Mouse (Mus musculus) ES-E14 (cell line): ENCODE measurements around the gene Camk1. TPM values are rescaled to one million over a fixed set of nuclear protein-coding genes. Genes with fewer than 3 reads are reported as not detected.
A peak's percentile ranks its signal among the peaks of the same experiment; 100 is the strongest.

Experiments
- DNase-seq: peaks from one replicate; pipeline ENCODE4 v3.0.0-alpha.2; 2013; ENCODE audit warnings: low read depth, low spot score
- H3K27ac ChIP-seq: 2 replicates; pipeline ENCODE4 v1.5.1; 2012; ENCODE audit warnings: low read depth, mild to moderate bottlenecking, low read length, moderate library complexity, mixed read lengths; ENCODE audit not compliant: poor library complexity, insufficient read depth, severe bottlenecking
- H3K36me3 ChIP-seq: 2 replicates; pipeline ENCODE4 v1.6.1; 2012; ENCODE audit warnings: mild to moderate bottlenecking, low read length, moderate library complexity, mixed read lengths; ENCODE audit not compliant: control insufficient read depth, poor library complexity, insufficient read depth, severe bottlenecking
- H3K4me1 ChIP-seq, 2 experiments: fragments of 150-350 bp in 1 of 2; sonication (generic) in 1 of 2; 2 replicates each; pipeline ENCODE4 v1.6.1; 2012; ENCODE audit warnings: low read length in 2 of 2, mild to moderate bottlenecking in 1 of 2, mixed read lengths in 1 of 2; ENCODE audit not compliant: control insufficient read depth in 2 of 2, insufficient read depth in 2 of 2, poor library complexity in 1 of 2
- H3K4me3 ChIP-seq, 2 experiments: fragments of 150-350 bp in 1 of 2; sonication (generic) in 1 of 2; 2 replicates each; pipeline ENCODE4 v1.5.1; 2012; ENCODE audit warnings: low read length in 2 of 2, low read depth in 1 of 2, mild to moderate bottlenecking in 1 of 2, mixed read lengths in 1 of 2; ENCODE audit not compliant: insufficient read depth in 1 of 2, poor library complexity in 1 of 2, severe bottlenecking in 1 of 2
- H3K9ac ChIP-seq: 2 replicates; pipeline ENCODE4 v1.6.1; 2012; ENCODE audit warnings: low read depth, mild to moderate bottlenecking, low read length, mixed read lengths; ENCODE audit not compliant: poor library complexity, insufficient read depth, severe bottlenecking
- H3K9me3 ChIP-seq: fragments of 150-350 bp; sonication (generic); 2 replicates; pipeline ENCODE4 v1.6.1; 2012; ENCODE audit warnings: low read depth, mild to moderate bottlenecking, low read length; ENCODE audit not compliant: control insufficient read depth, insufficient read depth
- CHD2 ChIP-seq: IDR thresholded peaks from 2 replicates; pipeline ENCODE4 v1.6.1; 2014; ENCODE audit warnings: mild to moderate bottlenecking, low read depth, low read length, inconsistent platforms
- HCFC1 ChIP-seq: IDR thresholded peaks from 2 replicates; pipeline ENCODE4 v1.6.1; 2012; ENCODE audit warnings: low read length, inconsistent platforms, borderline replicate concordance; ENCODE audit not compliant: insufficient read depth
- MAFK ChIP-seq: IDR thresholded peaks from 2 replicates; pipeline ENCODE4 v1.6.1; 2014; ENCODE audit warnings: mild to moderate bottlenecking, low read depth, low read length, inconsistent platforms; ENCODE audit not compliant: insufficient read depth
- ZC3H11A ChIP-seq: IDR thresholded peaks from 2 replicates; pipeline ENCODE4 v1.6.1; 2012; ENCODE audit warnings: low read depth, mild to moderate bottlenecking, inconsistent platforms, low read length, borderline replicate concordance
- ZNF384 ChIP-seq: IDR thresholded peaks from 2 replicates; pipeline ENCODE4 v1.6.1; 2012; ENCODE audit warnings: low read depth, low read length, inconsistent platforms
- in situ Hi-C, 2 experiments: fragments of 600-800 bp; cut with MboI; formaldehyde crosslinking; loops; one replicate each; pipeline ENCODE4 v1.15.1; 2025; ENCODE audit warnings: low sequenced_read_pairs in 2 of 2, inconsistent platforms in 1 of 2; ENCODE audit not compliant: unreplicated experiment in 2 of 2
- total RNA-seq: library from RNA; depleted of rRNA; stranded (reverse); fragments of 300-350 nt; gene quantifications from 2 replicates; pipeline ENCODE4 v1.2.3, GENCODE M21; 2012

Camk1 gene
- total RNA-seq, 1 experiment = 9.4 TPM

DNA sequence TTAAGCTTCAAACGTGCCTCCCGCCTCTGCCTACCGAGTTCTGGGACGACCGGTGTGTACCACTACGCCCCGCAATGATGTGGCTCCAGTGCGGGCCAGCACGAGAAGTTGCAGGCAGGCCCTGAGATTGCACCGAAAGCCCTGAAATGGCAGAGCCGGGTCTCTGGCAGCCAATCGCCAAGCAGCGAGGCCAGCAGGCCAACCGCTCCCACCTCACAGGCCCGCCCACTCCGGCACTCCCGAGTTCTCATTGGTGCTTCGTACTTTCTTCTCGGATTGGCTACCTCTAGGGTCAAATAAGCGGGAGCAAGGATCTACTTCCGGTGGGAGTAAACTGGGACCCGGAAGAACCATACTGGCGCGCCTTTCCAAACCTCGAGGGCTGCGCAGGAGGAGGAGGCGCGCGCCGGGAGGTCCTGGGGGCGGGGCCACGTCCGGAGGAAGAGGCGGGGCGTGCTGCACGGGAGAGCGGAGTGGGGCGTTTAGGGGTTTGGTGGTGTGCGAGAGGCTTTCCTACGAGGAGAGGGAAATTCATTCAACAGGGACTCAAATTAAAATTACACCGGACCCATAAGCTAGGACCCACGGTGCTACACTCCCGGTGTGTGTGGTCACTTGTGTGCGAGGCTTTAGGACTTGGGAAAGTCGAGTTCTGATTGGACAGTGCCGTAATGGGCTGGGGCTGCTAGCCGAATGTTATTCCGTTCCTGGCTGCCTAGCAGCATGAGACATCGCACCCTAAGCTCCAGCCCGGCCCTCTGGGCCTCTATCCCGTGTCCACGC, 17.1 kb downstream of the Camk1 start, which contains the start of gene Ogg1:
Gene Ogg1 (plus strand): TSS at position 440 of the 783 bp plus-strand sequence.
- peak within 1 kb of the TSS; percentile 69 for H3K27ac ChIP-seq
- no peaks in the 10 kb centered on the region for H3K4me1 ChIP-seq
- no peaks in the 10 kb centered on the region for H3K9me3 ChIP-seq
- peak within 1 kb of the TSS; percentile 76 to 80 for H3K4me3 ChIP-seq
- H3K9ac ChIP-seq = peak within 1 kb of the TSS; percentile 86
- DNase-seq = peak; percentile 96
- no peak for TF ChIP-seq ZNF384
- TF ChIP-seq HCFC1 = peak; percentile 69; the same call in 1 of the 2 replicates
- TF ChIP-seq CHD2 = 0 out of 2 replicates have a peak, but pooled peaks have one; percentile 65
- TF ChIP-seq MAFK = no peak
- TF ChIP-seq ZC3H11A = no peak
- H3K36me3 ChIP-seq = peaks cover 25% of the 10 kb centered on the region
- in situ Hi-C loops = no loop called here

DNA sequence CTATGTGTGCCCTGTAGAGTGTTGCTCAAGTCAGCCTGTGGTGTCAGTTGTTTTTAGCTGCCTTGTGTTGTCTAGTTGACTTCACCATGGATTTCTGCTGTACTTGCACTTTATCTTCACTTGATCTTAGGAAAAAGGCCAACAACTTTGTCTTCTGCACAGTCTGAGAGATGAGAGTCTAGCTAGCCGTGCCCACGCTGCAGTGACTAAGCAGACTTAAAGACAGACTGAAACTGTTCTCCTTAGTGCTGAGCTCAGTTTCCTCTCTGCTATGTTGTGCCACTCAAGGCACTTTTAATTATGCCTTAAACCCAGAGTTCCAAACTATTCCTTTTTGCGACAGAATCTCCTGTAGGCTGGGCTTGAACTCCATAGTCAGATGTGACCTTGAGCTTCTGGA, 27.8 kb downstream of the Camk1 start:
- DNase-seq = no peak
- Histone ChIP-seq H3K9ac (no peak overlapping the region), H3K9me3 (no peaks in the 10 kb centered on the region), H3K4me3 (no peak overlapping the region), H3K4me1 (no peaks in the 10 kb centered on the region), H3K36me3 (peaks cover 64% of the 10 kb centered on the region), H3K27ac (no peak overlapping the region)
- in situ Hi-C loops = no loop called here
- no peak for TF ChIP-seq HCFC1
- TF ChIP-seq MAFK = no peak
- TF ChIP-seq ZNF384 = no peak
- no peak for TF ChIP-seq CHD2
- no peak for TF ChIP-seq ZC3H11A

DNA sequence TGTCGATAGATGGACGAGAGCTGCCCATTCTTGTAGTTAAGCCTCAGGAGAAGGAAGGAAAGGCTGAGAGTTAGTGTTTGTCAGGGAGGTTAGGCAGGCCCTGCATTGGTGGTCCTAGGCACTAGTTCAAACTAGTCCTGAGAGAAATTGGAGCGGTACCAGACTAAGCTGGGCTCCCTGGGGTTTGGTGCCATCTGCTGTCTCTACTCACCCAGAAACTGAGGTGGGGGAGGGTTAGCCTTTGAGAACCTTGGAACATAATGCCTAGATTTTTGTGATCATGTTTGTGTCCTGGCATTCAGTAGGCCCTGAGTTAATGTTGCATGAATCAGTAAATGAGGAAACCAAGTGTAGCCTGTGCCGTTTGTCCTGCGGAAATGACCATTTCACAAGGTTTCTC, 35.6 kb downstream of the Camk1 start:
- no peak overlapping the region for H3K27ac ChIP-seq
- peak overlapping the region; percentile 89 to 97 for H3K4me3 ChIP-seq
- H3K4me1 ChIP-seq = peaks cover 2 to 3% of the 10 kb centered on the region in 2 experiments; a peak in 2 of 4 replicates
- no peak for DNase-seq
- TF ChIP-seq ZNF384 (no peak), MAFK (no peak)
- peaks cover 10% of the 10 kb centered on the region; the same call in 1 of the 2 replicates for H3K36me3 ChIP-seq
- no peaks in the 10 kb centered on the region for H3K9me3 ChIP-seq
- in situ Hi-C loops = no loop called here
- peak overlapping the region; percentile 98 for H3K9ac ChIP-seq

DNA sequence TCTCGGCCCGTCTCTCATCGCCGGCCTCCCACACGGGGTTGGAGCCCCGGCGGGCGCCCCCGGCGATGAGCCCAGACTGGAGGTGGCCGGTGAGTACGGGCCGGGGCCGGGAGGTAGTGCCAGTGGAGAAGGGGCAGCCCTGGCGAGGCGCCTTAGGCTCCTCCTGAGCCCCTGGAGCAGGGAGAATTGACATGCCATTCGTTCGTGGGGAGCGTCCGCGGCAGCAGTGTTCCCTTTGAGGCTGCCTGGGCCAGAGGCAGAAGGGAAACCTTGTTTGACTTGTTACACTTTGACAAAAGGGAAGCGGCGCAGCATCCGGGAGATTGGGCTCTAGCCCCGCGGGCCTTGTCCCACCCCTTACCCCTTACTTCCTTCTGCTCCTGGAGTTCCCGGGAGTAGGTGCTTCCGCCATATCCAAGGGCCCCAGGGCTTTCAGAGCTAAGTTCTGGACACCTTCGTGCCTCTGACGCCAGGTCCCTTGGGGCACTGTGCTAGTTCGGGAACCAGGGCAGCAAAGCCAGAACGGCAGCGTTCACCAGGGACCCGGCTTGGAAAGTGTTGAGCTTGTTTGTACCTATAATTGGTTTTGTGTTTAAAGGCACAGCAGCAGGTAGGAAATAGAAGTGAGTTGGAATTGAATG, 36.2 kb downstream of the Camk1 start:
- no peak for DNase-seq
- peak overlapping the region; percentile 98 for H3K9ac ChIP-seq
- H3K27ac ChIP-seq = peak overlapping the region; percentile 98
- H3K4me3 ChIP-seq = peak overlapping the region; percentile 89 to 97
- H3K9me3 ChIP-seq = no peaks in the 10 kb centered on the region
- peaks cover 10% of the 10 kb centered on the region; the same call in 1 of the 2 replicates for H3K36me3 ChIP-seq
- in situ Hi-C loops = no loop called here
- H3K4me1 ChIP-seq = peaks cover 2 to 3% of the 10 kb centered on the region in 2 experiments; a peak in 2 of 4 replicates
- 0 out of 2 replicates have a peak, but pooled peaks have one; percentile 4 for TF ChIP-seq MAFK
- TF ChIP-seq HCFC1 = no peak
- no peak for TF ChIP-seq ZC3H11A
- TF ChIP-seq ZNF384 = no peak
- TF ChIP-seq CHD2 = no peak
